ENCODE assay signal across 8 mouse cellular contexts in genomic region chr14:45690520-45691246, GRCm38 (mm10). TPM values are rescaled to one million over a fixed set of nuclear protein-coding genes. Genes with fewer than 3 reads are reported as not detected.
DNase-seq lines count a peak whose midpoint lies in the region; ATAC-seq and TF ChIP-seq lines count a peak whose summit lies in the region.

No protein-coding gene starts in this region.

- H3K4me1 ChIP-seq in embryonic fibroblast, embryonic 13.5 days (ENCODE audit: control insufficient read depth, insufficient read depth, low read length), result no peaks in the 10 kb centered on the region; the same call in 1 of the 2 replicates
- H3K4me1 ChIP-seq in heart, embryonic 12.5 days (replicated peaks), result peaks cover 4% of the 10 kb centered on the region; the same call in 1 of the 2 replicates
- peaks cover 6% of the 10 kb centered on the region; the same call in 1 of the 2 replicates for H3K4me1 ChIP-seq in kidney, embryonic 16.5 days (ENCODE audit: insufficient read depth, low read length)
- peaks cover 6% of the 10 kb centered on the region; the same call in 1 of the 2 replicates for H3K4me1 ChIP-seq in liver, adult 2 months (ENCODE audit: control insufficient read depth, insufficient read depth, low read length)
- no peaks in the 10 kb centered on the region for H3K4me1 ChIP-seq in stomach, embryonic 15.5 days

- TF ChIP-seq CTCF in embryonic fibroblast, embryonic 13.5 days (IDR thresholded peaks at IDR 0.05; ENCODE audit: borderline replicate concordance, insufficient read depth, low read length), result no peak
- TF ChIP-seq CTCF in liver, adult 2 months (IDR thresholded peaks at IDR 0.05; ENCODE audit: low read depth, low read length), result peak; percentile 26; the same call in 1 of the 2 replicates

- peak; percentile 64 for ATAC-seq in heart, embryonic 12.5 days (ENCODE audit: insufficient number of reproducible peaks, low FRiP score)
- ATAC-seq in kidney, embryonic 16.5 days (ENCODE audit: low FRiP score, low TSS enrichment), result peak; percentile 95
- ATAC-seq in stomach, embryonic 15.5 days (ENCODE audit: insufficient read depth, low FRiP score, low read depth), result peak; percentile 65; the same call in 1 of the 2 replicates

- no peaks in the 10 kb centered on the region for H3K9me3 ChIP-seq in heart, embryonic 12.5 days (replicated peaks)
- H3K9me3 ChIP-seq in kidney, embryonic 16.5 days (ENCODE audit: low read length), result no peaks in the 10 kb centered on the region
- no peaks in the 10 kb centered on the region for H3K9me3 ChIP-seq in stomach, embryonic 15.5 days

- H3K79me2 ChIP-seq in liver, adult 2 months (ENCODE audit: control insufficient read depth, insufficient read depth, low read length), result no peaks in the 10 kb centered on the region
- H3K79me2 ChIP-seq in myocyte (ENCODE audit: control insufficient read depth, insufficient read depth), result no peaks in the 10 kb centered on the region

- no peak overlapping the region for H3K27ac ChIP-seq in embryonic fibroblast, embryonic 13.5 days (ENCODE audit: insufficient read depth, low read length)
- H3K27ac ChIP-seq in heart, embryonic 12.5 days (ENCODE audit: poor library complexity, severe bottlenecking), result no peak overlapping the region
- peak overlapping the region; percentile 77 for H3K27ac ChIP-seq in kidney, embryonic 16.5 days (ENCODE audit: low read length)
- H3K27ac ChIP-seq in liver, adult 2 months (replicated peaks; ENCODE audit: insufficient read depth, low read depth, low read length), result no peak overlapping the region
- H3K27ac ChIP-seq in stomach, embryonic 15.5 days, result peak overlapping the region; percentile 54; the same call in 1 of the 2 replicates

- peak overlapping the region; percentile 56 for H3K4me3 ChIP-seq in embryonic fibroblast, embryonic 13.5 days (ENCODE audit: insufficient read depth, low read length)
- peak overlapping the region; percentile 60 for H3K4me3 ChIP-seq in heart, embryonic 12.5 days
- peak overlapping the region; percentile 55 for H3K4me3 ChIP-seq in kidney, embryonic 16.5 days (ENCODE audit: low read length)
- H3K4me3 ChIP-seq in liver, adult 2 months (ENCODE audit: insufficient read depth, low read depth, low read length), result peak overlapping the region; percentile 52
- H3K4me3 ChIP-seq in myocyte, result peak overlapping the region; percentile 14
- H3K4me3 ChIP-seq in stomach, embryonic 15.5 days (replicated peaks), result peak overlapping the region; percentile 53

- TF ChIP-seq POLR2A in embryonic fibroblast, embryonic 13.5 days (IDR thresholded peaks at IDR 0.05; ENCODE audit: low read depth, low read length), result peak; percentile 49
- TF ChIP-seq POLR2A in liver, adult 2 months (IDR thresholded peaks at IDR 0.05; ENCODE audit: extremely low read depth, insufficient read depth, low read length), result no peak
- TF ChIP-seq POLR2A in myocyte (IDR thresholded peaks at IDR 0.05; ENCODE audit: insufficient read length, low read depth), result no peak

- 0 out of 2 replicates have a peak, but pooled peaks cover 4% of the 10 kb centered on the region for H3K27me3 ChIP-seq in heart, embryonic 12.5 days (replicated peaks)
- H3K27me3 ChIP-seq in kidney, embryonic 16.5 days (ENCODE audit: insufficient read depth, low read length), result no peaks in the 10 kb centered on the region
- no peaks in the 10 kb centered on the region for H3K27me3 ChIP-seq in liver, adult 2 months (ENCODE audit: control insufficient read depth, insufficient read depth, low read length)
- H3K27me3 ChIP-seq in myocyte (ENCODE audit: control insufficient read depth, insufficient read depth, insufficient read length), result no peaks in the 10 kb centered on the region
- H3K27me3 ChIP-seq in stomach, embryonic 15.5 days (replicated peaks), result no peaks in the 10 kb centered on the region

- DNase-seq in CD4-positive helper T cell, adult 2 months (ENCODE audit: low read depth, low spot score), result peak; percentile 53
- DNase-seq in brain, adult 2 months (ENCODE audit: low read depth, low spot score), result peak; percentile 72
- peak; percentile 61 for DNase-seq in liver, adult 2 months (ENCODE audit: extremely low read depth, low read depth, low spot score)

- under 1% methylated on average over 16 of the region's 16 CpGs for WGBS in heart, embryonic 12.5 days
- WGBS in kidney, embryonic 16.5 days, result 1% methylated on average over 16 of the region's 16 CpGs
- WGBS in liver, adult 2 months, result 4% methylated on average over 16 of the region's 16 CpGs
- WGBS in stomach, embryonic 15.5 days, result 1% methylated on average over 16 of the region's 16 CpGs

- H3K4me2 ChIP-seq in heart, embryonic 12.5 days, result peak overlapping the region; percentile 74
- H3K4me2 ChIP-seq in kidney, embryonic 16.5 days (replicated peaks; ENCODE audit: low read depth, low read length), result peak overlapping the region; percentile 59
- peak overlapping the region; percentile 63 for H3K4me2 ChIP-seq in myocyte (ENCODE audit: low read depth)
- peak overlapping the region; percentile 77 for H3K4me2 ChIP-seq in stomach, embryonic 15.5 days

- no peaks in the 10 kb centered on the region for H3K36me3 ChIP-seq in heart, embryonic 12.5 days
- H3K36me3 ChIP-seq in kidney, embryonic 16.5 days (ENCODE audit: insufficient read depth, low read length), result no peaks in the 10 kb centered on the region
- H3K36me3 ChIP-seq in liver, adult 2 months (ENCODE audit: control insufficient read depth, insufficient read depth, low read length), result no peaks in the 10 kb centered on the region
- no peaks in the 10 kb centered on the region for H3K36me3 ChIP-seq in myocyte (ENCODE audit: control insufficient read depth, insufficient read depth)
- no peaks in the 10 kb centered on the region for H3K36me3 ChIP-seq in stomach, embryonic 15.5 days

- H3K9ac ChIP-seq in heart, embryonic 12.5 days, result peak overlapping the region; percentile 65
- peak overlapping the region; percentile 69 for H3K9ac ChIP-seq in kidney, embryonic 16.5 days (replicated peaks; ENCODE audit: low read length)
- H3K9ac ChIP-seq in liver, adult 2 months (ENCODE audit: low read depth, low read length), result peak overlapping the region; percentile 32; the same call in 1 of the 2 replicates
- 0 out of 2 replicates have a peak overlapping the region, but pooled peaks have one; percentile 19 for H3K9ac ChIP-seq in stomach, embryonic 15.5 days

- no peak overlapping the region for H3ac ChIP-seq in myocyte (ENCODE audit: control insufficient read depth, insufficient read length)

TF ChIP-seq in myocyte, 11 proteins besides CTCF, POLR2A, EP300 and RAD21:
- TF ChIP-seq TCF3 (IDR thresholded peaks at IDR 0.05; ENCODE audit: insufficient read length, low read depth), result no peak

RNA-seq across cellular contexts. Expression of gene Ddhd1, which starts 32.7 kb away (rescaled TPM):
- 20.2 and 23.6 TPM in 2 replicates for polyA plus RNA-seq in embryonic fibroblast, embryonic 13.5 days (2011; ENCODE audit: insufficient read length, low read depth, missing spikeins)
- 12.6 and 16.3 TPM in 2 replicates for polyA plus RNA-seq in heart, embryonic 12.5 days (2016; fragmentation: Nextera tagmentation; extraction: Ambion mirVana)
- 4.7 and 7.3 TPM in 2 replicates for polyA plus RNA-seq in kidney, embryonic 16.5 days (2015; fragmentation: Nextera tagmentation; extraction: Ambion mirVana)
- total RNA-seq in liver, adult 2 months (2014; rRNA removed), result 10.7 and 12.9 TPM in 2 replicates
- 6.7 and 10.1 TPM in 2 replicates for polyA plus RNA-seq in liver, adult 2 months (2012; rRNA removed)
- 5.5 TPM for polyA plus RNA-seq in myocyte (2012; fragmentation: generic; extraction: Trizol)
- polyA plus RNA-seq in stomach, embryonic 15.5 days (2015; fragmentation: Nextera tagmentation; extraction: Ambion mirVana), result 7.6 and 9.0 TPM in 2 replicates

Comparison
In these comparisons a context has a peak if more than half of its experiments do, and no peak if none do; other contexts are left out.
1. H3K27ac ChIP-seq: peak in kidney, embryonic 16.5 days (single experiment) and stomach, embryonic 15.5 days (single experiment); none in embryonic fibroblast, embryonic 13.5 days (single experiment), heart, embryonic 12.5 days (single experiment) and liver, adult 2 months (single experiment).
2. H3K9ac ChIP-seq: peak in every context shown above with its lines; median percentile 69 in kidney, embryonic 16.5 days; 65 in heart, embryonic 12.5 days; 32 in liver, adult 2 months; 19 in stomach, embryonic 15.5 days.
3. Peak in every context shown above with its lines, with median percentiles within 50 percentile points of each other: DNase-seq, H3K4me3 ChIP-seq, ATAC-seq and H3K4me2 ChIP-seq.